ENCODE assay signal across 9 mouse cellular contexts in the genomic region with DNA sequence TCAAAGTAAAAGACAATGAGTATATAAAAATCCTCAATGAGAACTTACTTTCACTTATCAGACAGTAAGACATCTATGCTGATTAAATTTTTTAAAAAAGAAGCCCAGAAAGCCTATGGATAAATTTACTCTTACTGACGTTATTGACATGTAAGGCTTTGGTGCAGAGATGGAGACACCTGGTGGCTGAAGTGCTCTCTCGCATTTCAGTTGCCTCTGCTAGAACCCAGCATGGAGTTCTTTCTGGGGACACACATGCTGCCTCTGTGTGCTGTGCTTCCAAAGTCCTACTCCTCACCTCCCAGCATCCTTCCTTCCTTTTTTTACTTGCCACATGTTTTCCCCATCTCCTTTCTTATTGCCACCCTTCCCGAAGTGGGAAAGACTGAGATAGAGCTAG. TPM values are rescaled to one million over a fixed set of nuclear protein-coding genes. Genes with fewer than 3 reads are reported as not detected.
DNase-seq lines count a peak whose midpoint lies in the region; ATAC-seq and TF ChIP-seq lines count a peak whose summit lies in the region.
"Had no signal": no experiment of that assay in that cellular context is flagged by ENCODE, and none has a peak within 500 bp of the region (broad histone marks: within the 10 kb centered on the region; RNA-seq: fewer than 3 reads in every experiment).

No protein-coding gene starts in this region.

- no peak overlapping the region for H3K4me3 ChIP-seq in testis, adult 2 months (ENCODE audit: control insufficient read depth, low read depth, low read length)
- no peak overlapping the region for H3K4me3 ChIP-seq in embryonic fibroblast, embryonic 13.5 days (ENCODE audit: insufficient read depth, low read length)
- H3K4me3 ChIP-seq: heart, embryonic 15.5 days had no signal

- no peak for DNase-seq in testis, postnatal 14 days (ENCODE audit: low spot score)
- DNase-seq in brain, embryonic 14.5 days (ENCODE audit: low read depth) = peak; percentile 89
- peak; percentile 58 for DNase-seq in kidney, postnatal 10 days
- peak; percentile 7 for DNase-seq in lung, postnatal 14 days
- peak; percentile 61 for DNase-seq in right cerebral cortex, postnatal 14 days

- H3K27me3 ChIP-seq in testis, adult 2 months (ENCODE audit: control insufficient read depth, insufficient read depth, low read length) = no peaks in the 10 kb centered on the region
- H3K27me3 ChIP-seq: heart, embryonic 15.5 days had no signal

- no peak overlapping the region for H3K27ac ChIP-seq in testis, adult 2 months (ENCODE audit: control insufficient read depth, insufficient read depth, low read depth, low read length)
- no peak overlapping the region for H3K27ac ChIP-seq in embryonic fibroblast, embryonic 13.5 days (ENCODE audit: insufficient read depth, low read length)
- H3K27ac ChIP-seq: heart, embryonic 15.5 days had no signal

- ATAC-seq in activated CD4-positive, CD25-positive, alpha-beta regulatory T cell, adult 4 months = no peak

- TF ChIP-seq POLR2A in testis, adult 2 months (IDR thresholded peaks at IDR 0.05; ENCODE audit: control insufficient read depth, low read depth, low read length) = no peak
- TF ChIP-seq POLR2A in brain, embryonic 14.5 days (IDR thresholded peaks at IDR 0.05; ENCODE audit: borderline replicate concordance, extremely low read depth, insufficient read depth, insufficient read length, poor library complexity, severe bottlenecking) = no peak
- no peak for TF ChIP-seq POLR2A in embryonic fibroblast, embryonic 13.5 days (IDR thresholded peaks at IDR 0.05; ENCODE audit: low read depth, low read length)

- no peaks in the 10 kb centered on the region; the same call in 1 of the 2 replicates for H3K36me3 ChIP-seq in testis, adult 2 months (ENCODE audit: control insufficient read depth, insufficient read depth, low read length)
- H3K36me3 ChIP-seq: heart, embryonic 15.5 days had no signal

- no peaks in the 10 kb centered on the region for H3K4me1 ChIP-seq in testis, adult 2 months (ENCODE audit: control insufficient read depth, insufficient read depth, low read length)
- no peaks in the 10 kb centered on the region for H3K4me1 ChIP-seq in embryonic fibroblast, embryonic 13.5 days (ENCODE audit: control insufficient read depth, insufficient read depth, low read length)
- H3K4me1 ChIP-seq: heart, embryonic 15.5 days had no signal

- peak; percentile 15; the same call in 1 of the 2 replicates for TF ChIP-seq CTCF in testis, adult 2 months (IDR thresholded peaks at IDR 0.05; ENCODE audit: control insufficient read depth, insufficient read depth, insufficient replicate concordance, low read depth, low read length)
- TF ChIP-seq CTCF in brain, embryonic 14.5 days (IDR thresholded peaks at IDR 0.05; ENCODE audit: borderline replicate concordance, extremely low read depth, insufficient read depth, insufficient read length) = peak; percentile 75; the same call in 1 of the 2 replicates
- TF ChIP-seq CTCF in embryonic fibroblast, embryonic 13.5 days (IDR thresholded peaks at IDR 0.05; ENCODE audit: borderline replicate concordance, insufficient read depth, low read length) = peak; percentile 44; the same call in 1 of the 2 replicates

RNA-seq across cellular contexts. Expression of gene Lrrc6, which starts 58.4 kb away (rescaled TPM):
- polyA plus RNA-seq in testis, adult 2 months (2012; rRNA removed) = 22.5 and 26.8 TPM in 2 replicates
- polyA plus RNA-seq in brain, embryonic 14.5 days (2012; rRNA removed) = 0.52 and 0.53 TPM in 2 replicates
- polyA plus RNA-seq in embryonic fibroblast, embryonic 13.5 days (2011; ENCODE audit: insufficient read length, low read depth, missing spikeins) = not detected in 2 replicates
- polyA plus RNA-seq in activated CD4-positive, CD25-positive, alpha-beta regulatory T cell, adult 4 months (2017; shearing (Covaris generic)) = under 1 TPM in 1 of 2 experiments, not detected in 1; 0.26 TPM

Comparison
In these comparisons a context has a peak if more than half of its experiments do, and no peak if none do; other contexts are left out.
1. CTCF ChIP-seq: peak in every context shown above with its lines; median percentile 75 in brain, embryonic 14.5 days; 44 in embryonic fibroblast, embryonic 13.5 days; 15 in testis, adult 2 months.
2. RNA of gene Lrrc6, which starts 58.4 kb away (polyA plus RNA-seq): 22.5 to 26.8 TPM in testis, adult 2 months; 0.52 to 0.53 TPM in brain, embryonic 14.5 days, 0.26 TPM in activated CD4-positive, CD25-positive, alpha-beta regulatory T cell, adult 4 months and not detected in embryonic fibroblast, embryonic 13.5 days; every median in the first group is over 10 times any median in the second.